Mouse (Mus musculus): ENCODE measurements at regions not wholly inside any gene's neighbourhood (a gene's known extent, or its start where the extent isn't known, plus 50 kb on each side); places are given as distances from the start of the nearest gene placed in this dataset.

GRCm38 (mm10) chr8:107696384-107697346, 108.4 kb upstream of the Psmd7 start:
- Histone ChIP-seq H3K27me3 (ENCODE audit: control insufficient read depth, insufficient read depth, low read length) (no peaks in the 10 kb centered on the region), H3K4me3 (ENCODE audit: low read depth, low read length) (no peak overlapping the region), H3K4me1 (ENCODE audit: control insufficient read depth, insufficient read depth, low read length) (peaks cover 15% of the 10 kb centered on the region), H3K27ac (ENCODE audit: low read depth, low read length) (no peak overlapping the region), H3K9ac (replicated peaks; ENCODE audit: low read depth, low read length) (no peak overlapping the region), H3K9me3 (ENCODE audit: control insufficient read depth, low read length) (no peaks in the 10 kb centered on the region), H3K4me2 (ENCODE audit: low read depth, low read length) (no peak overlapping the region), H3K36me3 (ENCODE audit: control insufficient read depth, insufficient read depth, low read length) (no peaks in the 10 kb centered on the region)
- WGBS: 66% methylated on average over 20 of the region's 20 CpGs
- ATAC-seq (ENCODE audit: low read depth): no peak

GRCm38 (mm10) chr8:107699307-107699706, 111.0 kb upstream of the Psmd7 start:
- Histone ChIP-seq H3K27ac (ENCODE audit: low read depth, low read length) (peak overlapping the region; percentile 22; the same call in 1 of the 2 replicates), H3K9me3 (ENCODE audit: control insufficient read depth, low read length) (no peaks in the 10 kb centered on the region), H3K27me3 (ENCODE audit: control insufficient read depth, insufficient read depth, low read length) (no peaks in the 10 kb centered on the region), H3K9ac (replicated peaks; ENCODE audit: low read depth, low read length) (no peak overlapping the region), H3K4me1 (ENCODE audit: control insufficient read depth, insufficient read depth, low read length) (peaks cover 15% of the 10 kb centered on the region), H3K36me3 (ENCODE audit: control insufficient read depth, insufficient read depth, low read length) (no peaks in the 10 kb centered on the region), H3K4me3 (ENCODE audit: low read depth, low read length) (no peak overlapping the region), H3K4me2 (ENCODE audit: low read depth, low read length) (no peak overlapping the region; the same call in 1 of the 2 replicates)
- no peak for ATAC-seq (ENCODE audit: low read depth)
- WGBS: 19% methylated on average over 7 of the region's 7 CpGs

GRCm38 (mm10) chr8:107699759-107700158, 111.5 kb upstream of the Psmd7 start:
- Histone ChIP-seq H3K9ac (replicated peaks; ENCODE audit: low read depth, low read length) (no peak overlapping the region), H3K27me3 (ENCODE audit: control insufficient read depth, insufficient read depth, low read length) (no peaks in the 10 kb centered on the region), H3K9me3 (ENCODE audit: control insufficient read depth, low read length) (no peaks in the 10 kb centered on the region), H3K4me3 (ENCODE audit: low read depth, low read length) (no peak overlapping the region), H3K36me3 (ENCODE audit: control insufficient read depth, insufficient read depth, low read length) (no peaks in the 10 kb centered on the region), H3K27ac (ENCODE audit: low read depth, low read length) (no peak overlapping the region), H3K4me1 (ENCODE audit: control insufficient read depth, insufficient read depth, low read length) (peaks cover 15% of the 10 kb centered on the region), H3K4me2 (ENCODE audit: low read depth, low read length) (no peak overlapping the region; the same call in 1 of the 2 replicates)
- WGBS: 29% methylated on average over 3 of the region's 3 CpGs
- 0 out of 2 replicates have a peak, but pooled peaks have one; percentile 44 for ATAC-seq (ENCODE audit: low read depth)

GRCm38 (mm10) chr8:107715901-107716300, 127.6 kb upstream of the Psmd7 start:
- H3K27me3 ChIP-seq (ENCODE audit: control insufficient read depth, insufficient read depth, low read length): no peaks in the 10 kb centered on the region
- H3K9ac ChIP-seq (replicated peaks; ENCODE audit: low read depth, low read length): no peak overlapping the region
- H3K4me2 ChIP-seq (ENCODE audit: low read depth, low read length): no peak overlapping the region
- no peaks in the 10 kb centered on the region for H3K9me3 ChIP-seq (ENCODE audit: control insufficient read depth, low read length)
- WGBS: 85% methylated on average over 10 of the region's 10 CpGs
- H3K36me3 ChIP-seq (ENCODE audit: control insufficient read depth, insufficient read depth, low read length): no peaks in the 10 kb centered on the region
- no peaks in the 10 kb centered on the region for H3K4me1 ChIP-seq (ENCODE audit: control insufficient read depth, insufficient read depth, low read length)
- ATAC-seq (ENCODE audit: low read depth): no peak
- H3K27ac ChIP-seq (ENCODE audit: low read depth, low read length): no peak overlapping the region
- no peak overlapping the region for H3K4me3 ChIP-seq (ENCODE audit: low read depth, low read length)

- Histone ChIP-seq H3K36me3 (ENCODE audit: control insufficient read depth, insufficient read depth, low read length) (no peaks in the 10 kb centered on the region), H3K4me2 (ENCODE audit: low read depth, low read length) (no peak overlapping the region), H3K27ac (ENCODE audit: low read depth, low read length) (no peak overlapping the region), H3K27me3 (ENCODE audit: control insufficient read depth, insufficient read depth, low read length) (no peaks in the 10 kb centered on the region), H3K9me3 (ENCODE audit: control insufficient read depth, low read length) (no peaks in the 10 kb centered on the region), H3K4me3 (ENCODE audit: low read depth, low read length) (no peak overlapping the region), H3K9ac (replicated peaks; ENCODE audit: low read depth, low read length) (no peak overlapping the region), H3K4me1 (ENCODE audit: control insufficient read depth, insufficient read depth, low read length) (no peaks in the 10 kb centered on the region)
- ATAC-seq (ENCODE audit: low read depth): no peak
- WGBS: 75% methylated on average over 13 of the region's 13 CpGs
Observed at GRCm38 (mm10) chr8:107717856-107718255, 129.6 kb upstream of the Psmd7 start.

DNA sequence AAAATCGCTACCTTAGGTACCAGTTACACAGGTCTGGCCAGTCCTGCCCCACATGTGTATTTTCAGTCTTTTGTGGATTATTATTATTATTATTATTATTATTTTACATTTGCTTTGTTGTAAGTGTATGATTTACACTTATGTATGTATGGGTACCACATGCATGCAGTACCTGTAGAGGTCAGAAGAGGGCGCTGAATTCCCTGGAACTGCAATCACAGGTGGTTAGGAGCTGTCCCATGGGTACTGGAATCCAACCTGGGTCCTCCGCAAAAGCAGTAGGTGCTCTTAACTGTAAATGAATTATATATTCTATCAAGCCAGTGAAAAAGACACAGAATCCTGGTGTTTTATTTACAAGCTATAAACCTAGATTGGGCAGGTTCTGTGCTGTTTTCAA, 131.4 kb upstream of the Psmd7 start:
- 71% methylated on average over 3 of the region's 3 CpGs for WGBS
- Histone ChIP-seq H3K27ac (ENCODE audit: low read depth, low read length) (no peak overlapping the region), H3K4me2 (ENCODE audit: low read depth, low read length) (no peak overlapping the region), H3K9ac (replicated peaks; ENCODE audit: low read depth, low read length) (no peak overlapping the region), H3K4me3 (ENCODE audit: low read depth, low read length) (no peak overlapping the region), H3K4me1 (ENCODE audit: control insufficient read depth, insufficient read depth, low read length) (no peaks in the 10 kb centered on the region), H3K9me3 (ENCODE audit: control insufficient read depth, low read length) (no peaks in the 10 kb centered on the region), H3K27me3 (ENCODE audit: control insufficient read depth, insufficient read depth, low read length) (no peaks in the 10 kb centered on the region), H3K36me3 (ENCODE audit: control insufficient read depth, insufficient read depth, low read length) (no peaks in the 10 kb centered on the region)
- no peak for ATAC-seq (ENCODE audit: low read depth)

DNA sequence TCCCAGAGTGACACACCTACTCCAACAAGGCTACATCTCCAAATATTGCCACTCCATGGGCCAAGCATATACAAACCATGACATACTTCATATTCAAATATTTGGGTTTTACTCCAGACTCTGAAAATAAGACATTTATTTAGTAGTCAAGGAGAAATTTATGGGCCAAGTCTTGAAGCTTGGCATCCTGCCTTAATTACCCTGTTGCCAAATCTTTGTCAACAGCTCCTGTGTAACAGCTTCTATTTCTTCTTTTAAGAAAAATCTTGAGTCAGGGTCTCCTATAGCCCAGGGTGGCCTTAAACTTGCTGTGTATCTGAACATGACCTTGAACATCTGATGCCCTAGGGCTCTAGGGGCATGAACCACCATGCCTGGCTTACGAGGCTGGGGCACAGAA, 138.5 kb upstream of the Psmd7 start:
- Histone ChIP-seq H3K9me3 (ENCODE audit: control insufficient read depth, low read length) (no peaks in the 10 kb centered on the region; the same call in 1 of the 2 replicates), H3K4me2 (ENCODE audit: low read depth, low read length) (no peak overlapping the region), H3K4me1 (ENCODE audit: control insufficient read depth, insufficient read depth, low read length) (no peaks in the 10 kb centered on the region), H3K9ac (replicated peaks; ENCODE audit: low read depth, low read length) (no peak overlapping the region), H3K27me3 (ENCODE audit: control insufficient read depth, insufficient read depth, low read length) (no peaks in the 10 kb centered on the region), H3K27ac (ENCODE audit: low read depth, low read length) (no peak overlapping the region), H3K4me3 (ENCODE audit: low read depth, low read length) (no peak overlapping the region), H3K36me3 (ENCODE audit: control insufficient read depth, insufficient read depth, low read length) (no peaks in the 10 kb centered on the region)
- 95% methylated on average over 1 of the region's 1 CpGs for WGBS
- no peak for ATAC-seq (ENCODE audit: low read depth)

GRCm38 (mm10) chr8:107727276-107727675, 139.0 kb upstream of the Psmd7 start:
- ATAC-seq (ENCODE audit: low read depth): no peak
- no peaks in the 10 kb centered on the region for H3K36me3 ChIP-seq (ENCODE audit: control insufficient read depth, insufficient read depth, low read length)
- H3K27ac ChIP-seq (ENCODE audit: low read depth, low read length): no peak overlapping the region
- no peak overlapping the region for H3K9ac ChIP-seq (replicated peaks; ENCODE audit: low read depth, low read length)
- WGBS: 98% methylated on average over 6 of the region's 6 CpGs
- no peak overlapping the region for H3K4me2 ChIP-seq (ENCODE audit: low read depth, low read length)
- H3K27me3 ChIP-seq (ENCODE audit: control insufficient read depth, insufficient read depth, low read length): no peaks in the 10 kb centered on the region
- H3K4me3 ChIP-seq (ENCODE audit: low read depth, low read length): no peak overlapping the region
- no peaks in the 10 kb centered on the region for H3K4me1 ChIP-seq (ENCODE audit: control insufficient read depth, insufficient read depth, low read length)
- H3K9me3 ChIP-seq (ENCODE audit: control insufficient read depth, low read length): no peaks in the 10 kb centered on the region; the same call in 1 of the 2 replicates

DNA sequence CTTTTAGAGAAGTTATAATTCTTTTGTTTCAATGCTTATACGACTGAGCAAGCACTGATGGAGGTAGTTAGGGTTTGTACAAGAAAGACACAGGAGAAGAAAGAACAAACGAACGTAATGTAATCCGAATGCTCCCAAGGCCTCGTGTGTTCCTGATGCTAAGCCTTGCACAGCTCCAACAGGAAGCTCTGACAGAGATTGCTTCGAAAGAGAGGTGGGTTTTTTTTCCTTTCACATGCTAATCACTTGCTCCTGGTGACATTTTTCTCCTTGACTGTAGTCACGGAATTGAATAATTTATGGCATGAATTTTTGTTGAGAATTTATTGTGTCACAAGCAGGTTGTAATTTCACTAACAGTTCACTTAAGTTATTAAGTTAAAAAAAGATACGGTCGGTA, 150.8 kb upstream of the Psmd7 start:
- ATAC-seq (ENCODE audit: low read depth): no peak
- Histone ChIP-seq H3K4me3 (ENCODE audit: low read depth, low read length) (no peak overlapping the region), H3K9me3 (ENCODE audit: control insufficient read depth, low read length) (no peaks in the 10 kb centered on the region; the same call in 1 of the 2 replicates), H3K4me1 (ENCODE audit: control insufficient read depth, insufficient read depth, low read length) (no peaks in the 10 kb centered on the region), H3K9ac (replicated peaks; ENCODE audit: low read depth, low read length) (no peak overlapping the region), H3K27me3 (ENCODE audit: control insufficient read depth, insufficient read depth, low read length) (no peaks in the 10 kb centered on the region), H3K4me2 (ENCODE audit: low read depth, low read length) (no peak overlapping the region), H3K27ac (ENCODE audit: low read depth, low read length) (no peak overlapping the region), H3K36me3 (ENCODE audit: control insufficient read depth, insufficient read depth, low read length) (no peaks in the 10 kb centered on the region)
- 64% methylated on average over 9 of the region's 9 CpGs for WGBS
